Mouse (Mus musculus) hindlimb bud, embryonic 11.5 days (tissue): ENCODE results near the gene Oit3.

Experiments
- DNase-seq: peaks from one replicate; pipeline ENCODE4 v3.0.0-alpha.2; 2012; ENCODE audit warnings: low read depth, low spot score; ENCODE audit errors: extremely low spot score

Gene Oit3

GRCm38 (mm10) chr10:59441735-59442134 lies at the start of gene Oit3:
Gene Oit3 (minus strand): TSS chr10:59441778.
- no peak for DNase-seq

- no peak for DNase-seq
Measured at GRCm38 (mm10) chr10:59490920-59491319, 49.3 kb upstream of the Oit3 start.

- no peak for DNase-seq
Measured at GRCm38 (mm10) chr10:59489411-59489810, 47.8 kb upstream of the Oit3 start.

DNA sequence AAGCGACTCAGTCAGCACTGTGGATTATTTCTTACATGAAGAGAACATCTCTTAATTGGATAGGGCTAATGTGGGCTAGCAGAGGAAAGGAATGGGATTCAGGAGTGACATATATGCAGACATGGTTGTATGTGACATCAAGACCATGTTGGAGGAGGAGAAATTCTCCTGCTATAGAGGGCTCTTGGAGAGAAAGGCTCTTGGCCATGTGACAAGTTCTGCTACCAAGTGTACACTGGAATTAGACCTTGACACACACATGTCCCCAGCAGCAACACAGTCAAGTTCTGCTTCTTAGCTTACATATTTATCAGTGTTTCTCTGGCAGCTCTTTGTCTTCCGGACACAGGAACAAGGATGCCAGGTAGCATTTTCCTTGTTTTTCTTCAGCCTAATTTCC lies 45.8 kb upstream of the Oit3 start:
- DNase-seq, result no peak

GRCm38 (mm10) chr10:59484318-59484717 lies 42.7 kb upstream of the Oit3 start:
- DNase-seq, result no peak

GRCm38 (mm10) chr10:59481381-59481780 lies 39.8 kb upstream of the Oit3 start:
- DNase-seq, result no peak

- no peak for DNase-seq
Measured at GRCm38 (mm10) chr10:59470451-59470850, 28.9 kb upstream of the Oit3 start.

DNA sequence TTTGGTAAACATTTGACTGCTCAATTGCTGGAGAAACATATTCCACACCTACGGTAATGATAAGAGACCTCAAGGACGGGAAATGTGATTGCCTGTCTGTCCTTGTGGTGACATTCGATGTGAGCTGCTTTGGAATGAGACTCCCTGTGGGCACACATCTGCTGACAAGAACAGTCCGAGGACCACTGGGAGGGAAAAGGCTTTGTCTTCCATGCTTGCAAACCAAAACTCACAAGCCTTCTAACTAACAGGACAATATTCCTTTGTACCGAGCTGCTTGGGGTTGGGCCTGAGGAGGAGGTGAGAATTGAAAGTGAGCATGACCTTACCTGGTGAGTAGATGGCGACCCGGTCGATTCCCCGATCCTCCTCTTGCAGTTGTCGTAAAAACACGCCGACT lies 25.7 kb upstream of the Oit3 start:
- DNase-seq, result no peak

DNA sequence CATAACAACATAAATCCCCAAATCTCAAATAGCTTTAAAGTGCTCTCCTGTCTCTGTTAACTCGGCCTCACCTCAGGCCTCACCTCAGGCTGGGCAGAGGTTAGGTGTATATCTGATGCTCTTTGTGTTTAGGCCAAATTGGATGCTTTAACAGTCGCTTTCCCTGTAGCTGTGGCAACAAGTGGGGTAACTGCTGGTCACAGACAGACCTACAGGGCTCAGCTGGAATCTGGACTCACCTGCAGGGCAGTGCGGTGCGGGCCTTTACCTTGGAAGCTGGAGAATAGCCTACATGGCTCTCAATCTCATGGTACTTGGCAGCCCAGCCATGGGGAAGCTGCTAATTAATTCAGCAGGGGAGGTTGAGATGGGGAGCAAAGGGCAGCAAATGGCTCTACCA lies 25.0 kb upstream of the Oit3 start:
- no peak for DNase-seq

DNA sequence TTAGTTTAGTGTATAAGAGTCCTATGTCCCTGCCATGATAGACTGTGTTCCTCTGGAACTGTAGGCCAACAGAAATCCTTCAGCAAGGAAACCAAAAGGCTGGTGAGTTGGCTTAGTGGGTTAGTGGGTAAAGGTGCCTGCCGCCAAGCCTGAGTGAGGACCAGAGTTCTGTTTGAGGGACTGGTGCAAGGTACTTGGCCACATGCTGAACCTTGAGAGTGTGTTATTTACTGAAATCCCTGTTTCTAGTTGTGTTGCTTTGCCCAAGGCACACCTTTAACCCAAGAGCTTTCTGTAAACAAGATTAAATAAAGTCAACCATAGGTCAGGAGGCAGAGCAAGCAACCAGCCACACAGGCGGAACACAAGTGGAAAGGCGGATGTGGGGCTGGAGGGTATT lies 24.0 kb upstream of the Oit3 start:
- no peak for DNase-seq

DNA sequence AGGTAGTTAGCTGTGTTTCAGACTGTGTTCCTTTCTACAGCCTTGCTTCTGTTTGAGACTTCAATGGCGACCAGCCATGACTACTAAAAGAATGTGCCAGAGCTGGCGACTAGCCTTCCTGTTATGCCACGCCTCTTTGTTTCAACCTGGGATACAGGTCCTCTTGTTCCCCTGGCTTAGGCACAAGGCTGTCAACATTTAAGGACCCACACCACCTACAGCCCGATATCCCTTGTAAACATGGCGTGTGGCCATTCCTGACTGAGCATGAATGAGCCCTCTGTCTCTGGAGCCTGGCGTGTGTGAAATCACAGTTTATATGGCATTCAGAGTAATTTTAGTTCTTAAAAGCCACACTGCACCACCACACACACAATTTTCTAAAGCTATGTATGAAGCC lies 20.7 kb upstream of the Oit3 start:
- no peak for DNase-seq

DNA sequence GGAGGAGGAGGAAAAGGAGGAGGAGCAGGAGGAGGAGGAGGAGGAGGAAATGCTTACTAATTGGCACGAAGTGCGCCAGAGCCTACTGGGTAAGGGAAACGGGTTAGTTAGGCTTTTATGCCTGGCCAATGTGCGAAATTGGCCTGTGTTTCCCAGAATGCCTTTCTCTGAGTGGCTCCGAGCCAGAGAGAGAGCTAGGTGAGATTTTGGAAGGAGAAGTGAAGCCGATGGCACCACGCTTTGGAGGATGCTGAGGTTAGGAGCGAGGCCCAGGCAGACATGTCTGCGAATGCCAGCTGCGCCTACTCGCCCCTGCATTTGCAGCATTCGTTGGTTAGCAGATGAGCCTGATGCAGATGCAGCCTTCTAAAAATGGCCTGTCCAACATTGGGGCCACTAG lies 18.2 kb upstream of the Oit3 start:
- no peak for DNase-seq

- no peak for DNase-seq
Measured at GRCm38 (mm10) chr10:59454631-59455030, 13.1 kb upstream of the Oit3 start.

GRCm38 (mm10) chr10:59451839-59452238 lies 10.3 kb upstream of the Oit3 start:
- DNase-seq, result no peak

DNA sequence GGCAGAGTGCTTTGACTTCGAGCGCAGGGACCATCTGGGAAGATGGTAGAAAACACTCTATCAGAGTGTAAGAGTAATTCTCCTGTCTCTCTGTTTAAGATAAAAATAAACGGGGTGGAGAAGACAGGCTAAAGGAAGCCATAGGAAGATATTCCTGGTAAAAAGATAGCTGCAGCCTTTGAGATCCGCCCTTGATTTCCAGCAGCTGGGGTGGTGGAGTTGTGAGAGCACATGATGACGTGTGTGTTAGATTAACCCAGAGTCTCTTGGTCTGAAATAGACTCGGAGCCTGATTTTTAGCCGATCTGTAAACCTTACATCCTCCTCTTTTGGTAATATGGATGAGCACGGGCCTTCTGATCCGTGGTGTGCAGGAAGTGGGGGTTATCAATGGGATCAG lies 6.0 kb upstream of the Oit3 start:
- no peak for DNase-seq

GRCm38 (mm10) chr10:59446911-59447437 lies 5.4 kb upstream of the Oit3 start:
- no peak for DNase-seq

DNA sequence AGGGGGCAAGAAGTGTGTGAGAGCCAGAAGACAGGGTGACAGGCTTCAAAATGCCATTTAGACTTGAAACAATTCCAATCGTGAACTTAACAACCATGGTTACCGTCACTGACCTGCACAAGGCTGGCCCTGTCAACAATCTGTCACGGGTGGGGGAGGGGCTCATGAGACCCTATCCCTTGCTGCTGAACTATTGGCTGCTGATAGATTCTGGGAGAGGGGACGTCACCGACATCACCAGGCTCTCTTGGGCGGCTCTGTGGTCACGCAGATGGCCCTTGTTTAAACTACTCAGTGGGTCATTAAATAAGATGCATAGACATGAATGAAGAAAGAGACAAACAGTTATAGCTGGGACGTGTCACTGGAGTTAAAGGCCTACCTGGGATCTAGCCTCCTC lies 3.1 kb upstream of the Oit3 start:
- no peak for DNase-seq

DNA sequence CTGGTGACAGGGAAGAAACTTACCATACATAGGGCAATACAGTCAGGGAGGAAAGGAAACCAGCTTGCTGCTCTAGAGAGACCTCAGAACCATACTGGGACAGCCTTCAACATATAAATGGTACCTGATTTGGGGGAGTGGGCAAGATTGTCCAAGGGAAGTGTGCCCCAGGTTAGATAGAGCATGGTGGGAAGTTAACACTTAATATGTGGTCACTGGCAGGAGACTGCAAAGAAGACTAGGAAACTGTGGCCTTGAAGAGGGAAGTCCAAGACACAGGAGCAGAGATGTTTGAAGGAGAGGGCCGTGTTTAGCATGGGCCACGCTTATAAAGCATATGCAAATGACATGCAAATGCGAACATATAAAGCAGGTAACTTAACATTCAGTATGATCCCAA lies 2.5 kb upstream of the Oit3 start:
- DNase-seq, result no peak

DNA sequence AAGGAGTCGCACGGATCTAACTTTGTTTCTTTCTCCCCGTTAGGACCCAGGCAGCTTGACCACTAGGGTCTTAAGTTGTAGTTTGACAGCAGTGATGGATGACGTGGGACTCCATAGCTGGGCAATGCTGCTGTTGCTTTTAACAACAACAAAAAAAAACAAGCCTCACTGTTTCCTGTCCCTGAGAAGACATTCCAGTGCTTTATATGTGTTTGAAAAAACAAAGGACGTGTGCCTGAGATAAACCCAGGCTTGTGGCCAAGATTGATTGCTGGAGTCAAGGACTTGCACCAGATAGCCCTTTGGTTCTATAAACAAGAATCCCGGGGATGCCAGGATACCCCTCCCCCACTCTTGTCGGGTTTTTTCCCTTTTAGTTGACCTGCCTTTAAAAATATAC lies 1.6 kb upstream of the Oit3 start:
- DNase-seq, result no peak

DNA sequence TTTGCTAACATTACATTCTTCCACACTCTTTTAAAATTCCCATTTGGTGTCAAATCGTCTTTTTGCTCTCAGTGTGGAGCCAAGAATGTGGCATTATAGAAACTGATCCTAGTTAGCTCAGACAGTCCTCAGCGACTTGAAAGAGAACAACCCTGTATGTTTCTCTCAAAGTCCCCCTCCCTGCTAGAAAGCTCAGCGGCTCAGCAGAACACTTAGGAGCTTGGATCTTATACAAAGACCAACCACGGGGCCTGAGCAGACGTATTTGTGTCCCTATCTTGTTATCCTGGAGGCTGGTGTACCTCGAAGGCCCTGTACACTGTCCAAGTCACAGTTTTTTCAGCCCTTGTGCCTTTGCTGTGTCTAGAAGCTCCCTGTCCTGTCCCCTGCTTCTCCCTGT lies 1.4 kb downstream of the Oit3 start:
- DNase-seq, result no peak

- DNase-seq, result no peak
Measured at GRCm38 (mm10) chr10:59439508-59439931, 2.1 kb downstream of the Oit3 start.

- no peak for DNase-seq
Measured at GRCm38 (mm10) chr10:59438651-59439050, 2.9 kb downstream of the Oit3 start.

DNA sequence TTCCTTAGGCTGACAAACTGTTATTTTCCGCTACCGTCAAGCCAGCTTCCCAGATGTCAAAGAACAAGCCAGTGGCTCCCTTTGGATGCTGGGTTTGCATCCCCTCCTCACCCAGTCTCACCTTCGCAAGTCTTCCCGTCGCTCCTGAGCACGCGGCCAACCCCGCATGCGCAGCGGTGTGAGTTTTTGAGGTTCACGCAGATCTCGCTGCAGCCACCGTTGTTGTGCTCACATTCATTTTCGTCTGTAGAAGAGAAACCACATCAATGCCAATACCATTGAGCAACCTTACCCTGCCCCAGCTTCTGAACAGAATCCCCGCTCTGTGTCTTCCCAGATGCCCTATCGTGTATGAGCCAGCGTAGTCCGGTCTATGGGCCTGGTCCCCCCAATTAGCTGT lies 5.8 kb downstream of the Oit3 start:
- DNase-seq, result no peak

- no peak for DNase-seq
Measured at GRCm38 (mm10) chr10:59430701-59431218, 10.8 kb downstream of the Oit3 start.
